Mouse (Mus musculus) midbrain, embryonic 10.5 days (tissue): Measurements from ENCODE around the gene Nudt21. TPM values are rescaled to one million over a fixed set of nuclear protein-coding genes. Genes with fewer than 3 reads are reported as not detected.

Experiments used
- DNase-seq: peaks from one replicate; pipeline ENCODE4 v3.0.0-alpha.2; 2017; ENCODE audit warnings: low spot score
- H3K27ac ChIP-seq: fragments of 300-500 bp; sonication (generic); replicated peaks from 2 replicates; pipeline ENCODE4 v1.5.1; 2016; ENCODE audit warnings: mild to moderate bottlenecking
- H3K27me3 ChIP-seq: fragments of 300-500 bp; sonication (generic); 2 replicates; pipeline ENCODE4 v1.6.1; 2016; ENCODE audit warnings: low read depth, mild to moderate bottlenecking; ENCODE audit not compliant: poor library complexity, severe bottlenecking
- H3K36me3 ChIP-seq: fragments of 300-500 bp; sonication (generic); 2 replicates; pipeline ENCODE4 v1.6.1; 2016; ENCODE audit warnings: mild to moderate bottlenecking, moderate library complexity
- H3K4me1 ChIP-seq: fragments of 300-500 bp; sonication (generic); 2 replicates; pipeline ENCODE4 v1.6.1; 2016
- H3K4me3 ChIP-seq: fragments of 300-500 bp; sonication (generic); 2 replicates; pipeline ENCODE4 v1.5.1; 2016; ENCODE audit warnings: mild to moderate bottlenecking, moderate library complexity
- H3K9me3 ChIP-seq: fragments of 300-500 bp; sonication (generic); replicated peaks from 2 replicates; pipeline ENCODE4 v1.6.1; 2016; ENCODE audit warnings: mild to moderate bottlenecking
- WGBS: fragments of 180-500 bp; shearing (Covaris S2); methylation state at CpG from one replicate; pipeline ENCODE4 v1.1.7; 2016; 5-methylcytosine and 5-hydroxymethylcytosine counted together
- polyA plus RNA-seq: library from polyadenylated mRNA; unstranded; fragments of >200 nt; fragmentation: Nextera tagmentation; extraction: Ambion mirVana; gene quantifications from 2 replicates; pipeline ENCODE4 v1.2.1, GENCODE M21; 2016

The Nudt21 gene
- polyA plus RNA-seq, 1 experiment from 2014 or later, result 181 TPM

GRCm38 (mm10) chr8:94023916-94024315 lies 12.9 kb downstream of the Nudt21 start:
- Histone ChIP-seq H3K4me1 (no peaks in the 10 kb centered on the region), H3K27ac (no peak overlapping the region), H3K9me3 (no peaks in the 10 kb centered on the region), H3K27me3 (no peaks in the 10 kb centered on the region), H3K4me3 (no peak overlapping the region), H3K36me3 (peaks cover 94% of the 10 kb centered on the region)
- DNase-seq, result no peak
- WGBS, result 97% methylated on average over 6 of the region's 6 CpGs

- Histone ChIP-seq H3K27me3 (no peaks in the 10 kb centered on the region), H3K4me1 (peaks cover 42% of the 10 kb centered on the region), H3K27ac (peak overlapping the region; percentile 97), H3K9me3 (no peaks in the 10 kb centered on the region), H3K4me3 (peak overlapping the region; percentile 95), H3K36me3 (peaks cover 17% of the 10 kb centered on the region)
- 42% methylated on average over 7 of the region's 7 CpGs for WGBS
- no peak for DNase-seq
These were observed 23.7 kb downstream of the Nudt21 start for GRCm38 (mm10) chr8:94013026-94013612.

- Histone ChIP-seq H3K27ac (peak within 1 kb of the TSS; percentile 97), H3K4me3 (peak within 1 kb of the TSS; percentile 95), H3K4me1 (peaks cover 42% of the 10 kb centered on the region), H3K36me3 (peaks cover 12% of the 10 kb centered on the region), H3K9me3 (no peaks in the 10 kb centered on the region), H3K27me3 (no peaks in the 10 kb centered on the region)
- under 1% methylated on average over 119 of the region's 130 CpGs for WGBS
- peak; percentile 81 for DNase-seq
These were observed 24.5 kb downstream of the Nudt21 start, which contains the start of gene Amfr for GRCm38 (mm10) chr8:94012013-94012951. TSS of gene Amfr (minus strand) at chr8:94012842.

- 6% methylated on average over 48 of the region's 48 CpGs for WGBS
- Histone ChIP-seq H3K27me3 (no peaks in the 10 kb centered on the region), H3K27ac (peak overlapping the region; percentile 97), H3K36me3 (peaks cover 14% of the 10 kb centered on the region), H3K4me1 (peaks cover 42% of the 10 kb centered on the region), H3K9me3 (no peaks in the 10 kb centered on the region), H3K4me3 (peak overlapping the region; percentile 95)
- DNase-seq, result no peak
These were observed 25.5 kb downstream of the Nudt21 start for GRCm38 (mm10) chr8:94011076-94012012.

- 47% methylated on average over 2 of the region's 2 CpGs for WGBS
- H3K27ac ChIP-seq, result no peak overlapping the region
- peak overlapping the region; percentile 95; the same call in 1 of the 2 replicates for H3K4me3 ChIP-seq
- H3K4me1 ChIP-seq, result peaks cover 42% of the 10 kb centered on the region
- no peaks in the 10 kb centered on the region for H3K9me3 ChIP-seq
- H3K27me3 ChIP-seq, result no peaks in the 10 kb centered on the region
- peaks cover 14% of the 10 kb centered on the region for H3K36me3 ChIP-seq
- DNase-seq, result no peak
These were observed 26.6 kb downstream of the Nudt21 start for GRCm38 (mm10) chr8:94010101-94010705.

GRCm38 (mm10) chr8:94009243-94009845 lies 27.5 kb downstream of the Nudt21 start:
- Histone ChIP-seq H3K4me3 (no peak overlapping the region), H3K9me3 (no peaks in the 10 kb centered on the region), H3K4me1 (peaks cover 42% of the 10 kb centered on the region), H3K36me3 (peaks cover 12% of the 10 kb centered on the region), H3K27ac (no peak overlapping the region), H3K27me3 (no peaks in the 10 kb centered on the region)
- 68% methylated on average over 15 of the region's 15 CpGs for WGBS
- no peak for DNase-seq

GRCm38 (mm10) chr8:94004139-94004538 lies 32.7 kb downstream of the Nudt21 start:
- Histone ChIP-seq H3K36me3 (peaks cover 60% of the 10 kb centered on the region), H3K4me1 (peaks cover 6% of the 10 kb centered on the region), H3K27ac (no peak overlapping the region), H3K4me3 (no peak overlapping the region), H3K9me3 (no peaks in the 10 kb centered on the region), H3K27me3 (no peaks in the 10 kb centered on the region)
- 93% methylated on average over 9 of the region's 9 CpGs for WGBS
- no peak for DNase-seq

GRCm38 (mm10) chr8:93998961-93999360 lies 37.9 kb downstream of the Nudt21 start:
- 95% methylated on average over 2 of the region's 2 CpGs for WGBS
- no peak for DNase-seq
- Histone ChIP-seq H3K4me3 (no peak overlapping the region), H3K4me1 (no peaks in the 10 kb centered on the region), H3K27me3 (no peaks in the 10 kb centered on the region), H3K9me3 (no peaks in the 10 kb centered on the region), H3K27ac (no peak overlapping the region), H3K36me3 (peaks cover 84% of the 10 kb centered on the region)

GRCm38 (mm10) chr8:93989739-93990138 lies 47.1 kb downstream of the Nudt21 start:
- WGBS, result 92% methylated on average over 4 of the region's 4 CpGs

GRCm38 (mm10) chr8:93984731-93985130 lies 52.1 kb downstream of the Nudt21 start:
- Histone ChIP-seq H3K4me1 (no peaks in the 10 kb centered on the region), H3K4me3 (no peak overlapping the region), H3K27me3 (no peaks in the 10 kb centered on the region), H3K27ac (no peak overlapping the region), H3K36me3 (peaks cover 93% of the 10 kb centered on the region), H3K9me3 (no peaks in the 10 kb centered on the region)
- no peak for DNase-seq
- 95% methylated on average over 3 of the region's 3 CpGs for WGBS

More at GRCm38 (mm10) chr8:93989739-93990138, 47.1 kb downstream of the Nudt21 start:
- Histone ChIP-seq H3K4me3 (no peak overlapping the region), H3K27me3 (no peaks in the 10 kb centered on the region), H3K36me3 (peaks cover 82% of the 10 kb centered on the region), H3K27ac (no peak overlapping the region), H3K4me1 (no peaks in the 10 kb centered on the region), H3K9me3 (peaks cover 12% of the 10 kb centered on the region; the same call in 1 of the 2 replicates)
- no peak for DNase-seq

GRCm38 (mm10) chr8:93983827-93984226 lies 53.0 kb downstream of the Nudt21 start:
- Histone ChIP-seq H3K27ac (no peak overlapping the region), H3K4me3 (no peak overlapping the region), H3K9me3 (no peaks in the 10 kb centered on the region), H3K27me3 (no peaks in the 10 kb centered on the region), H3K4me1 (no peaks in the 10 kb centered on the region), H3K36me3 (peaks cover 93% of the 10 kb centered on the region)
- 79% methylated on average over 3 of the region's 3 CpGs for WGBS
- no peak for DNase-seq
